Mouse (Mus musculus) R1 (cell line): ENCODE measurements around the gene Gpc2.

Experiments
- DNase-seq: peaks from one replicate; pipeline ENCODE4 v3.0.0-alpha.2; 2018; ENCODE audit warnings: low read depth, low spot score

The Gpc2 gene

DNA sequence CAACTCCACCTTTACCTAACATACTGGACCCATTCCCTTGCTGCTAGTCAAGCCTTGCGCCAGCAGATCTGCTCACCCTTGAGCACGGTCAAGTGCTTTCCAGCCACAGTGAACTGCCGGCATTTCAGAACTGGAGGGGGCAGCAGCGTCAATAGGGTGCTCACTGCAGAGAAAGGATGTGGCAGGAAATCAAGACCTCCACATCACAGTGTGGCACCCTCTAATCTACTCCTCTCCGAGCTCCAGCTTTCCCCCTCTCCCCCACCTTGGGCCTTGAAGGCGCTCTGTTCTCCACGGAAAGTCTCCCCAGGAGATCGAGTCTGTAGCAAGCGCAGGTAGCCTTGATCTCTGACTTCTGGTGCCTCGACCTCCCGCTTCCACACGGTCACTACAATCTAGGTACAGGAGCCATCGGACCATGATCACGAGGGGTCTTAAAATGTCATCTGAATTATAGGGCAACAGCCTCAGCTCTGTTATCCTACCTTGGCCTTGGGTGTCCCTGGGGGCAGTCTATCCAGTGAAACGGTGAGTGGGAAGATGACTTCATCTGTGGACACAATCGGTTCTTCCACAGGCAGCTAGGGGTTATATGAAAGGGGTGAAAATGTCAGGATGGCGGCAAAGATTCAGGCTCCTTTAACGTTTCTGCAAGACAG is 17.1 kb downstream of the Gpc2 start:
- no peak for DNase-seq

- DNase-seq, result no peak
Measured at GRCm38 (mm10) chr5:138262001-138262400, 17.8 kb downstream of the Gpc2 start.

DNA sequence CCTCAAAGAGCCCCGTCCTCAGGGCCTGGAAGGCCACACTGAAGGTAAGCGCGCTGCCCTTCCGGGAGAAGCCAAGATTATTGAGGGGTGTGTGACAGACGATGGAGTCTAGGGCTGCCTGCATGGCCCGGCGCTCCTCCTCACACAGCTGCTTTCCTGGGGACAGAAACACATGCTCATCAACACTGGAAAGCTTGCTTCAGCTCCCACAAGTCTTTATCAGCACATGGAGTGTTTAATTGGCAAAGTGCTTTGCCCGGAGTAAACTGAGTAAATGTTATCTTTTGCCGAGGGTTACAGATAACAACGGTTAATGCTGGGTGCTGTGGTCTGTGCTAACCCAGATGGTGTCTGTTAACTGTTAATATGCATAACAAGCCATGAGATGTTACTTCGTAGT is 19.0 kb downstream of the Gpc2 start:
- no peak for DNase-seq

- DNase-seq, result no peak
Measured at GRCm38 (mm10) chr5:138260051-138260450, 19.8 kb downstream of the Gpc2 start.

- no peak for DNase-seq
Measured at GRCm38 (mm10) chr5:138258993-138259392, 20.8 kb downstream of the Gpc2 start.

- no peak for DNase-seq
Measured at GRCm38 (mm10) chr5:138258542-138258941, 21.3 kb downstream of the Gpc2 start.

- peak; percentile 20 for DNase-seq
Measured at GRCm38 (mm10) chr5:138258078-138258477, 21.7 kb downstream of the Gpc2 start.

- no peak for DNase-seq
Measured at GRCm38 (mm10) chr5:138257585-138257978, 22.2 kb downstream of the Gpc2 start.

DNA sequence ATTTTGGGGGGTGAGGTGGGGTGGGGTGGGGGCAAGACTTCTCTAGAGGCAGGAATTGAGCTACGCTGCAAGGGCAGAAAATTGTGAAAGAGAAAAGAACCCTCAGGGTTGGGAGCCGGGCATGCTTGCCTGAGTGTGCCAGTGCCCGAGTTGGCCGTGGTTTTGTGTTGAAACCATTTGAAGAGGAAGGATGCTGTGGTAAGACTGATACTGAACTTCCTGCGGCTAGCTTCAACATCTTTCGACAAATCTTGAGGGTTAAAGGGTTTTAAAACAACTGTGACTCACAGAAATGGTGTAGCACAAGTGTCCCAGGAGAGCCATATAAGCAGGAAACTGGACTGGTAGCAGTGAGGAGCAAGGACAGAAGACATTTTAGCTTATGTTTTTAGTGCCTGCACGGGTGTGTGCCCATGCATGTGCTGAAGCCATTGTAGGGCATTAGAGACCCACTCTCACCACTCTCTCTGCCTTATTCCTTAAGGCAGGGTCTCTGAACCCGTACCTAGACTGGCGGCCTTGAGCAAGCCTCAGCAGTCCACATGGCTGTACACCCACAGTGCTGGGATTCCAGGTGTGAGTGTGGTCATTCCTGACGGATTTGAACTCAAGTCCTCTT is 22.7 kb downstream of the Gpc2 start:
- no peak for DNase-seq

GRCm38 (mm10) chr5:138256094-138256467 is 23.7 kb downstream of the Gpc2 start:
- no peak for DNase-seq

- peak; percentile 99 for DNase-seq
Measured at GRCm38 (mm10) chr5:138255353-138256093, 24.3 kb downstream of the Gpc2 start, which contains the start of gene Lamtor4. TSS of gene Lamtor4 (plus strand) at chr5:138255482.

DNA sequence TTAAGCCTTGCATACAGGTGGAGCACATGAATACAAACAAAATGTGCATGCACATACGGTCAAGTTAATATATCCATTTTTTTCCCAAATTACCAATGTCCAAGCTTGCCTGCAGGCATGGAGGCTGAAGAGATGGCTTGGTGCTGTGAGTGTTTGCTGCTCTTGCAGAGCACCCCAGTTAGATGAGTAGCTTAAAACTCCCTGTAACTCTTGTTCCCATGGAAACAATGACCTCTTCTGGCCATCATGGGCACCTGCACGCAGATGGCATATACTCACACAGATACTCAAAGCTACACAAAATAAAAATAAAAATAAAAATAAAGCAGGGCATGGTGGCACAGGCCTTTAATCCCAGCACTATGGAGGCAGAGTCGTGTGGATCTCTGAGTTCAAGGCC is 26.7 kb downstream of the Gpc2 start:
- peak; percentile 61 for DNase-seq

DNA sequence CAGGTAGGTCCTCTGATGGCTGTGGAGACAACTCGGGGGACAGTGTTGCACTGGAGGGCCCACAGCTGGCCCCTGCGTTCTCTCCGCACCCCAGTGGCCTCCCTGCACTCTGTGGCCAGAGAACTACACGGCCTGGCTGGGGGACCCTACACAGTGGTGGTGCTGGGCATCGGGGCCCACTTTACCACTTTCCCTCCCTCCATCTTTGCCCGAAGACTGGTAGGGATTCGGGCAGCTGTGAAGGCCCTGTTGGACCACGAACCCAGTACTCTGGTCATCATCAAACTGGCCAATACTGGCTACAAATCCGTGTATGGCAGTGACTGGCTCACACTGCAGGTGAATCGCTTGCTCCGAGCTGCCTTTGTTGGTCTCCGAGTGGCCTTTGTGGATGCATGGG is 28.7 kb downstream of the Gpc2 start:
- DNase-seq, result no peak

- DNase-seq, result no peak
Measured at GRCm38 (mm10) chr5:138241511-138241910, 38.3 kb downstream of the Gpc2 start.

DNA sequence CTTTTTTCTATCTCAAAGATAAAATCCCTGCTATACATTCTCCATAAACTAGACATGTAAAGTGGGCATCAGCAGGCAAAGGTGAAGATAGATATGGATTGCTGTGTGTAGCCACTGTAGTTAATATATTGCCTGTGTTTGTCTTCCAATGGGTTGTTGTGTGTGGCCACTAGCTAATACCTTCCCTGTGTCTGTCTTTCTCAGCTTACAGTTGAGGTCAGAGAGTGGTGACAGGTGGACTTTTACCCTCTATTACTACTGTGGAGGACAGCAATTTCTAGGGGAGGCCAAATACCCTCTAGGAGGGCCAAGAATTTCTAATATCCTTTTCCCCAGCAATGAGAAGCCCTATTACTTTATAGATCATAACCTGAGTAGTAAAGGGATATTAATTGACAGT is 45.6 kb downstream of the Gpc2 start:
- no peak for DNase-seq

DNA sequence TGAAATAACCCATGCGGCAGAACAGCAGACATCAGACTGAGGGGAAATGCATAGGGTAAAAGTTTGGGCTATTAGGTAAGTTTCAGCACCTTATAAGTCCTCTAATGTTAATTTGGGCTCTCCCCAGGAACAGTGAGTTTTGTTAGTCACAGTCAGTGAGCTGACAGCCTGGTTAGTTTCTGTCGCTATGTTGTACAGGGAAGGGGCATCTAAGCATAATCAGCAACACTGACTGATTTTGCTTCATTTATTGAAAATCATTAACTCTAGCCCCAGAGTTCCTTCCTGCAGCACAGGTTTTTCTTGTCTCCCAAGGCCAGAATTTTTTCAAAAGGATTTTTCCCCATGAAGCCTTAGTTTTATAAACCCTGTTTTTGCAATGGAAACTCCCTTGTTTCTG is 46.0 kb downstream of the Gpc2 start:
- DNase-seq, result no peak

DNA sequence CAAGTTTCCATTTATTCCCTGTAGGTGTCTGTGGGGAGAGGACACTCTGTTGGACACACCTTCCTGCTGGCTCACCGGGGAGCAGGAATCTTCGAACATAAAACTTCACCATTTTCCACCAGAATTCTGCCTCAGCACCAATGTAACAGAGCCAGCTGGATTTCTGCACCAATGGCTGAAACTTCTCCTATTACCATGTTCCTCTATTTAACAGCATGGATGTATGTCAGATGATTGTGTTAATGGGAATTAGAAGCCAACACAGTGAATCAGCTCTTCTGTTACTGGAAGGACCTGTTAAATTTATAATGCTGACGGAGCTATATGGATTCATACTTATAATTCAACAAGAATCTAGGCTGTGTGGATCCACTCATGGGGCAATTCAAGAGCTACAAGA is 50.3 kb downstream of the Gpc2 start:
- DNase-seq, result no peak

GRCm38 (mm10) chr5:138228026-138228425 is 51.8 kb downstream of the Gpc2 start:
- peak; percentile 75 for DNase-seq

DNA sequence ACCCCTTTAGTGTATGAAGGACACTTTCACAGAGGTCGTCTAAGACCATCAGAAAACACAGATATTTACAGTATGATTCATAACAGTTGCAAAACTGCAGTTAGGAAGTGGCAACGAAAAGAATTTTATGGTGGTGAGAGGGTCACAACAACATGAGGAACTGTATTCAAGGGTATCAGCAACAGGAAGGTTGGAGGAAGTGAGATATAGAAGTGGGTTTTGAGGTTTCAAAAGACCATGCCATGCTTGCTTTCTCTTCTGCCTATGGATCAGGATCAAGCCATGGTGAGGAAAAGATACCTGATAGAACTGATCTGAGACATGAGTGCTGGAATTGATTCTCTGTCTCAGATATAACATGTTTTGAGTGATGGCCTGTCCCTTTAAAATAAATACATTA is 52.4 kb downstream of the Gpc2 start:
- no peak for DNase-seq

- DNase-seq, result no peak
Measured at GRCm38 (mm10) chr5:138226491-138226890, 53.3 kb downstream of the Gpc2 start.

GRCm38 (mm10) chr5:138225700-138226099 is 54.1 kb downstream of the Gpc2 start, which contains the start of gene Nxpe5:
TSS of gene Nxpe5 (plus strand) at chr5:138225898.
- no peak for DNase-seq
